Mouse (Mus musculus): ENCODE measurements around the gene Olfr180. TPM values are rescaled to one million over a fixed set of nuclear protein-coding genes. Genes with fewer than 3 reads are reported as not detected.

Olfr180 gene
- not detected in 2 replicates for polyA plus RNA-seq (2015; fragmentation: Nextera tagmentation; extraction: Ambion mirVana)

- 77% methylated on average over 4 of the region's 4 CpGs for WGBS
- Histone ChIP-seq H3K9me3 (replicated peaks) (no peaks in the 10 kb centered on the region), H3K27ac (no peak within 1 kb of the TSS), H3K27me3 (no peaks in the 10 kb centered on the region), H3K4me3 (no peak within 1 kb of the TSS), H3K4me1 (replicated peaks) (no peaks in the 10 kb centered on the region), H3K4me2 (no peak within 1 kb of the TSS), H3K36me3 (no peaks in the 10 kb centered on the region), H3K9ac (no peak within 1 kb of the TSS)
- ATAC-seq (replicated peaks; ENCODE audit: insufficient number of reproducible peaks, insufficient read depth, low FRiP score, low read depth): no peak
Observed at GRCm38 (mm10) chr16:58929292-58929691, at the start of gene Olfr180. Gene Olfr180 (minus strand): TSS chr16:58929392.

- Histone ChIP-seq H3K27ac (no peak within 1 kb of the TSS), H3K4me2 (no peak within 1 kb of the TSS), H3K4me3 (no peak within 1 kb of the TSS), H3K9ac (no peak within 1 kb of the TSS), H3K4me1 (replicated peaks) (no peaks in the 10 kb centered on the region), H3K36me3 (no peaks in the 10 kb centered on the region), H3K27me3 (no peaks in the 10 kb centered on the region), H3K9me3 (replicated peaks) (no peaks in the 10 kb centered on the region)
- 51% methylated on average over 1 of the region's 1 CpGs for WGBS
- ATAC-seq (replicated peaks; ENCODE audit: insufficient number of reproducible peaks, insufficient read depth, low FRiP score, low read depth): no peak
Observed at GRCm38 (mm10) chr16:58928655-58929054, 537 bp downstream of the Olfr180 start, which contains the start of gene Olfr181. Gene Olfr181 (minus strand): TSS chr16:58928755.

GRCm38 (mm10) chr16:58891963-58892362 lies 37.2 kb downstream of the Olfr180 start, which contains the start of gene Olfr178:
Gene Olfr178 (minus strand): TSS chr16:58892063.
- 79% methylated on average over 3 of the region's 3 CpGs for WGBS

GRCm38 (mm10) chr16:58884416-58884815 lies 44.8 kb downstream of the Olfr180 start:
- 89% methylated on average over 2 of the region's 2 CpGs for WGBS
- no peaks in the 10 kb centered on the region for H3K9me3 ChIP-seq (replicated peaks)
- H3K36me3 ChIP-seq: no peaks in the 10 kb centered on the region

More at GRCm38 (mm10) chr16:58891963-58892362, 37.2 kb downstream of the Olfr180 start, which contains the start of gene Olfr178:
- Histone ChIP-seq H3K4me1 (replicated peaks) (no peaks in the 10 kb centered on the region), H3K9ac (no peak within 1 kb of the TSS), H3K9me3 (replicated peaks) (no peaks in the 10 kb centered on the region), H3K27me3 (no peaks in the 10 kb centered on the region), H3K27ac (no peak within 1 kb of the TSS), H3K36me3 (no peaks in the 10 kb centered on the region), H3K4me2 (no peak within 1 kb of the TSS), H3K4me3 (no peak within 1 kb of the TSS)
- ATAC-seq (replicated peaks; ENCODE audit: insufficient number of reproducible peaks, insufficient read depth, low FRiP score, low read depth): no peak

GRCm38 (mm10) chr16:58874668-58875067 lies 54.5 kb downstream of the Olfr180 start, which contains the start of gene Olfr177:
Gene Olfr177 (minus strand): TSS chr16:58874768.
- ATAC-seq (replicated peaks; ENCODE audit: insufficient number of reproducible peaks, insufficient read depth, low FRiP score, low read depth): no peak
- H3K36me3 ChIP-seq: no peaks in the 10 kb centered on the region
- H3K4me1 ChIP-seq (replicated peaks): no peaks in the 10 kb centered on the region
- WGBS: 52% methylated on average over 1 of the region's 1 CpGs
- H3K9ac ChIP-seq: no peak within 1 kb of the TSS
- H3K4me2 ChIP-seq: no peak within 1 kb of the TSS
- H3K27ac ChIP-seq: no peak within 1 kb of the TSS
- no peak within 1 kb of the TSS for H3K4me3 ChIP-seq
- H3K9me3 ChIP-seq (replicated peaks): no peaks in the 10 kb centered on the region
- H3K27me3 ChIP-seq: no peaks in the 10 kb centered on the region

More at GRCm38 (mm10) chr16:58884416-58884815, 44.8 kb downstream of the Olfr180 start:
- no peak overlapping the region for H3K27ac ChIP-seq
- no peaks in the 10 kb centered on the region for H3K4me1 ChIP-seq (replicated peaks)
- no peak overlapping the region for H3K4me3 ChIP-seq
- H3K4me2 ChIP-seq: no peak overlapping the region
- no peak overlapping the region for H3K9ac ChIP-seq
- no peaks in the 10 kb centered on the region for H3K27me3 ChIP-seq
- no peak for ATAC-seq (replicated peaks; ENCODE audit: insufficient number of reproducible peaks, insufficient read depth, low FRiP score, low read depth)

Other genes with a start within 250 kb of the Olfr180 start
- gene Gpr15, start 210.3 kb downstream of the Olfr180 start, polyA plus RNA-seq (2015; fragmentation: Nextera tagmentation; extraction: Ambion mirVana): 0.20 TPM in 1 of 2 replicates, not detected in the other
- gene Cldnd1, start 201.5 kb downstream of the Olfr180 start, polyA plus RNA-seq (2015; fragmentation: Nextera tagmentation; extraction: Ambion mirVana): 92.9 and 93.1 TPM in 2 replicates
- gene Olfr172, start 166.2 kb downstream of the Olfr180 start, polyA plus RNA-seq (2015; fragmentation: Nextera tagmentation; extraction: Ambion mirVana): not detected in 2 replicates
- not detected in 2 replicates for gene Olfr173, start 129.1 kb downstream of the Olfr180 start, polyA plus RNA-seq (2015; fragmentation: Nextera tagmentation; extraction: Ambion mirVana)
- gene Olfr175-ps1, start 102.6 kb downstream of the Olfr180 start, polyA plus RNA-seq (2015; fragmentation: Nextera tagmentation; extraction: Ambion mirVana): not detected in 2 replicates
- not detected in 2 replicates for gene Olfr177, start 54.6 kb downstream of the Olfr180 start, polyA plus RNA-seq (2015; fragmentation: Nextera tagmentation; extraction: Ambion mirVana)
- gene Olfr178, start 37.3 kb downstream of the Olfr180 start, polyA plus RNA-seq (2015; fragmentation: Nextera tagmentation; extraction: Ambion mirVana): not detected in 2 replicates
- not detected in 2 replicates for gene Olfr181, start 637 bp downstream of the Olfr180 start, polyA plus RNA-seq (2015; fragmentation: Nextera tagmentation; extraction: Ambion mirVana)
- gene Olfr183, start 66.0 kb upstream of the Olfr180 start, polyA plus RNA-seq (2015; fragmentation: Nextera tagmentation; extraction: Ambion mirVana): not detected in 2 replicates
- gene Olfr186, start 100.9 kb upstream of the Olfr180 start, polyA plus RNA-seq (2015; fragmentation: Nextera tagmentation; extraction: Ambion mirVana): not detected in 2 replicates
- gene Olfr187, start 110.4 kb upstream of the Olfr180 start, polyA plus RNA-seq (2015; fragmentation: Nextera tagmentation; extraction: Ambion mirVana): not detected in 2 replicates
- gene Olfr190, start 148.6 kb upstream of the Olfr180 start, polyA plus RNA-seq (2015; fragmentation: Nextera tagmentation; extraction: Ambion mirVana): not detected in 2 replicates
- gene Olfr191, start 160.4 kb upstream of the Olfr180 start, polyA plus RNA-seq (2015; fragmentation: Nextera tagmentation; extraction: Ambion mirVana): not detected in 2 replicates
- not detected in 2 replicates for gene Olfr193, start 182.5 kb upstream of the Olfr180 start, polyA plus RNA-seq (2015; fragmentation: Nextera tagmentation; extraction: Ambion mirVana)
- gene Olfr194, start 191.7 kb upstream of the Olfr180 start, polyA plus RNA-seq (2015; fragmentation: Nextera tagmentation; extraction: Ambion mirVana): not detected in 2 replicates
- gene Olfr195, start 217.7 kb upstream of the Olfr180 start, polyA plus RNA-seq (2015; fragmentation: Nextera tagmentation; extraction: Ambion mirVana): not detected in 2 replicates
- gene Olfr196, start 241.1 kb upstream of the Olfr180 start, polyA plus RNA-seq (2015; fragmentation: Nextera tagmentation; extraction: Ambion mirVana): not detected in 2 replicates

Data from heart, embryonic 15.5 days (tissue).